Mouse (Mus musculus): ENCODE results near the gene Zfp467.

Zfp467 gene

GRCm38 (mm10) chr6:48409726-48410343 is 35.8 kb downstream of the Zfp467 start:
- DNase-seq, result peak; percentile 1

- DNase-seq, result no peak
These were observed 41.6 kb downstream of the Zfp467 start for GRCm38 (mm10) chr6:48404071-48404470.

GRCm38 (mm10) chr6:48399906-48400305 is 45.7 kb downstream of the Zfp467 start:
- no peak for DNase-seq

- peak; percentile 34 for DNase-seq
These were observed 48.3 kb downstream of the Zfp467 start for GRCm38 (mm10) chr6:48397336-48397735.

- DNase-seq, result no peak
These were observed 48.9 kb downstream of the Zfp467 start for GRCm38 (mm10) chr6:48396686-48397085.

- no peak for DNase-seq
These were observed 49.5 kb downstream of the Zfp467 start for GRCm38 (mm10) chr6:48396008-48396595.

- peak; percentile 82 for DNase-seq
These were observed 50.3 kb downstream of the Zfp467 start, which contains the start of gene Krba1 for GRCm38 (mm10) chr6:48395105-48396007. Krba1 (plus strand) TSS chr6:48395586.

GRCm38 (mm10) chr6:48393811-48394210 is 51.8 kb downstream of the Zfp467 start:
- no peak for DNase-seq

- DNase-seq, result no peak
These were observed 57.4 kb downstream of the Zfp467 start for GRCm38 (mm10) chr6:48388221-48388620.

All from layer of hippocampus, adult 9-11 months (tissue).